Mouse (Mus musculus) layer of hippocampus, postnatal 14 days (tissue): ENCODE data around the gene Vmn2r65. TPM values are rescaled to one million over a fixed set of nuclear protein-coding genes. Genes with fewer than 3 reads are reported as not detected.

Experiments used
- DNase-seq, 2 experiments: peaks; one replicate each; pipeline ENCODE4 v3.0.0; 2021 to 2022; ENCODE audit warnings: low spot score in 2 of 2, mixed read lengths in 1 of 2
- long read RNA-seq, 2 experiments: library from polyadenylated mRNA; stranded (forward); transcript quantifications; one replicate each; pipeline ENCODE4 v2.0.0; 2021
- total RNA-seq, 2 experiments: library from RNA; stranded (reverse); gene quantifications; 2 replicates each; pipeline ENCODE4 v1.2.3; 2021

The Vmn2r65 gene
- total RNA-seq: not detected
- long read RNA-seq, experiment 1: 0 reads
- long read RNA-seq, experiment 2: 0 reads

- no peak for DNase-seq
These were observed at the start of gene Vmn2r65 for GRCm38 (mm10) chr7:84964015-84964414. Gene Vmn2r65, minus strand, starts transcription at chr7:84964115.

DNA sequence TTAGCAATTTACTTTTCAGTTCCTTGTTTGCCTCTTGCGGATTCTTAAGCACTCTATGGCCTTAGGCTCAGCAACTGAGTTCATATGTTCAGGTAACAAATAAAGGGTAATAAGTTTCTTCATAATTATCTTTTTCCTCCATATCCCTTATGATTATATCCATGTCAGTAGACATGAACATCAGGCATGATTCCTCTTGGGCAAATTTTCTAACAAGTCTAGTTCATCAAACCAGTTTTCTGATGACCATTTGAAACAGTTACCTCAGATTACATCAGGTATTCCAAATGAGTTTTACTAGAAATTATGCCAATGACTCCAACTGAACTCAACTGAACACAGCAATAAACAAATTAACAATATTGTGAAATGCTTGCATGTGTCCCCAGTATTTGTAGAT lies 48.3 kb upstream of the Vmn2r65 start, which contains the start of gene Vmn2r66:
TSS of gene Vmn2r66 (minus strand) at position 101 of the 400 bp plus-strand sequence.
- no peak for DNase-seq

GRCm38 (mm10) chr7:84996694-84997093 lies 32.8 kb upstream of the Vmn2r65 start:
- no peak for DNase-seq

Other genes starting within 250 kb of the Vmn2r65 start
- gene Olfr291, start 110.6 kb downstream of the Vmn2r65 start, total RNA-seq: not detected
- gene Vmn2r66, start 48.2 kb upstream of the Vmn2r65 start, total RNA-seq: not detected
- gene Vmn2r67, start 191.9 kb upstream of the Vmn2r65 start, total RNA-seq: not detected